Mouse (Mus musculus) cerebellum, adult 2 months (tissue): ENCODE measurements around the gene Phactr4.

Experiments used
- CTCF ChIP-seq: fragments of 200-500 bp; IDR thresholded peaks from 2 replicates; pipeline ENCODE4 v1.5.1; 2011; ENCODE audit warnings: low read depth, mild to moderate bottlenecking, control low read depth, low read length, moderate library complexity, borderline replicate concordance; ENCODE audit not compliant: insufficient read depth
- POLR2A ChIP-seq: fragments of 200-500 bp; IDR thresholded peaks from 2 replicates; pipeline ENCODE4 v1.6.1; 2011; ENCODE audit warnings: low read length, control low read depth, borderline replicate concordance; ENCODE audit not compliant: insufficient read depth

DNA sequence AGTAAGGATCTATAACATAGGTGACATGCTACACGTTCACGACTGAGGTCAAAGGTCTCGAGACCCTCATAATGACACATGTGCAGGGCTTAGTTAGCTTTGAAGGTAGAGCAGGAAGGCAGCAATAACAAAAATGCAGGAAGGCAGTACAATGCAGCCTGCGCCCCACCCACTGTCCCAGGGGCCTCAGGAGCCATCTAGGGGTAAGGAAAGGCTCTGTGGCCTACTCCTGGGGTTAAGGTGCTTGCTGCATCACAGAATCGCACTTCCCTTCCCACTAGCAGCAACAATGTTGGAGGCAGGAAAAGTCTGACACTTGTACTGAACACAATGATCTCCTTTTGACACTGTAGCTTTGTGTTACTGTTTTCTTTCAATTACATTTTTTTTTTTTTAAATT is 34.7 kb downstream of the Phactr4 start:
- TF ChIP-seq CTCF (no peak), POLR2A (no peak)
